Mouse (Mus musculus): ENCODE results near the gene Leng1.

The Leng1 gene

DNA sequence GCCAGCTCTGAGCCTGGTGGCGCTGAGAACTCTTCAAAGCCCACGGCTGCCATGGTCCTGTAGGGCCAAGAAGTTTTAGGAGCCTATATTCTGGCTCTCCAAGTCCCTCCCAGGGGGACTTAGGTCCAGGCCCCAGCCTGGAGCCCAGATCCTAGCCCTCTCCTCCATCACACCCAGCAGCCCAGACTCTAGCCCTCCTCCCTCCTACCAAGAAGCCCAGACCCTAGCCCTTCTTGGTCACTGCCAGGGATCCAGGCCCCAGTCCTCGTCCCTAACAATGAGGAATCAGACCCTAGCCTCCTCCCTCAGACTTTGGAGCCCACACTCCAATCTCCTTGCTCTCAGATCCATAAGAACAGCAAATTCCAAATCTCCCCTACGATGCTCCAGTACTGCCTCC is 36.6 kb downstream of the Leng1 start:
- no peak for DNase-seq

DNA sequence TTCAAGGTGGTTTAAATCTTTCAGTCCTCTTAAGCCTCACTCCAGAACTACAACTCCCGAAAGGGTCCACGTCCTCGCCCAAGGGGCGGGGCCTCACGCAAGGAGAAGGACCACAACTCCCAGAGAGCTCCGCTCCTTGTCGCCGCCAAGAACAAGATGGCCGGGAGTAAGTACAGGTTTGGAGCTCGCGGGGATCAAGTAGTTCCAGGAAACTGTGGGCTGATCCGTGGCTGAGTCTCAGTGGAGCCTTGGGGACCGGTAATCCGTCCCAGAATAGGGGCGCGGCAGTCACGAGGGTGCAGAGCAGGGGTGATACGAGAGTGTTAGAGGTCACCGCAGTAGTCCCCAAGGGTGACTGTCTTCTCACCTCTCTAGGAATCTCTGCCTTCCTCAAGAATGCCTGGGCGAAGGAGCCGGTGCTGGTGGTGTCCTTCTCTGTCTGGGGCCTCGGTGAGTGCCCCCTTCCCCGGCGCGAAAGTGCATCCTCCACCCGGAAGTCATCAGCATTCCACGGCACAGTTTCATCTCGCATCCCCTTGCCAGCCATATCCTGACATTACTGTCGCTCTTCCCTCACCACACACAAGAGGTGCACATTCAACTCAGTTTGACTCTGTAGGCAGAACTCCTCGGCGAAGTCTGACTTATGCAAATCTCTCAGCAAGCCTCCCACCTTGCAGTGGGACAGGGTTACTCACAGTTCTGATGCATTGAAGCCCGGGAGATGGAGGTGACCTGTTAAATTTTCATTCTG is 48.2 kb downstream of the Leng1 start, which contains the start of gene Ndufa3:
Gene Ndufa3 (plus strand): TSS at position 132 of the 754 bp plus-strand sequence.
- peak; percentile 77 to 82 for DNase-seq

DNA sequence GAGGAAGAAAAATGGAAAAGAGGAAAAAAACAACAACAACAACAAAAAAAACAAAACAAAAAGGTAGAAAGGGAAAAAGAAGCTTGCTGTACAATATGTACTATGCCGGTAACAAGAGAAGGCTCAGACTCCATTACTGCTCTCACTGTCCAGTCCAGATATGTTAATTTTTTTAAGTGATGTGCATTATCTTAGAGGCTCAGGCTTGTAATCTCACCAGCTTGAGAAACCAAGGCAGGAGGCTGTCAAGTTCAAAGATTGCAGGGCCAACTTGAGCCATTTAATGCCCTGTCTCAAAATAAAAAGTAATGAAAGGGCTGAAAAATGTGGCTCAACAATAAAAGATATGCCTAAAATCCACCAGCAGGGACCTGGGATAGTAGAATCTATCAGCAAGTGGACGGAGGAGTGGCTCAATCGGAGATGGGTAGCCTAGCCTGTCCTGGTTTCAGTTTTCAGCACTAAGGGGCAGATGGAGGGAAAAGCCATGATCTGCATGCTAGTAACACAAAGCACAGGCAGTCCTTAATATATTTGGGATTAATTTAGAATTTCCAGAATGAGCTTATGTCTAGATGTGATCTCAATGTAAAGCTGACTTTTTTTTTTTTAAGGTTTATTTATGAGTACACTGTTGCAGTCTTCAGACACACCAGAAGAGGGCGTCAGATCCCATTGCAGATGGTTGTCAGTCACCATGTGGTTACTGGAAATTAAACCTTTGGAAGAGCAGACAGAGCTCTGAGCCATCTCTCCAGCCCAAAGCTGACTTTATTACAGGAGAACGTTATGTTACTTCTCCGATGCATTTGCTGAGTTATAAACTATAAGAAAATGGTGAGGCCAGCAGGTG is 49.0 kb downstream of the Leng1 start:
- peak in 1 of 2 experiments; percentile 28 for DNase-seq

DNA sequence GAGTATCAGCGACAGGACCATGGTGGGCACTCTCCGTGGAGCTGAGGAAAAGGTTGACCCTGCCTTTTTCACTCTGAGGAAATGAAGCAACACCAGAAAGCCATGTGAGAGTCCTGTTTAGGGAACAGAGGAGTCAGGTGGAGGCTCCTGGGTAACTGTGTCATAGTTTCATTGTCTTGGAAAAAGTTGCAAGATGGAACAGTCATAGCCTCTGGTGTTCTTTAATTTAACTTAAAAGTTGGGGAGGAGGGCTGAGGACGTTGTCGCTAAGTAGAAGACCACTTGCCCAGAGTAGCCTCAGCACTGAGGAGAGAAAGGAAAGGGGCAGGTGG is 49.6 kb downstream of the Leng1 start, which contains the start of gene Oscar:
Gene Oscar (minus strand): TSS at position 101 of the 332 bp plus-strand sequence.
- DNase-seq: no peak

DNA sequence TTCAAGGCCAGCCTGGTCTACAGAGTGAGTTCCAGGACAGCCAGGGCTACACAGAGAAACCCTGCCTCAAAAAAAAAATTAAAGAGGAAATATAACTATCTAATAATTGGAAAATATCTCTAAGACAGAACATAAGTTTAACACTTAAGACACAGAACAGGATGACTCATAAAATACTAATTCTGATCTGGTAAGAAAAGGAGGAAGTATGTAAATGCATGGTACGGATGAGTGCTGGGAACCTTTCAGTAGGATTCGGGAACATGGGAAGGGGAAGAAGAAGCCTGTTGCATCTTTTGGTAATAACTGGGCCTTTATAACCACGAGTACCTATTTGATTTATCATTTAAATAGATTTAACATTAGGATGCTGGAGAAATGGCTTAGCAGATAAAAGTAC is 51.6 kb downstream of the Leng1 start:
- no peak for DNase-seq

DNA sequence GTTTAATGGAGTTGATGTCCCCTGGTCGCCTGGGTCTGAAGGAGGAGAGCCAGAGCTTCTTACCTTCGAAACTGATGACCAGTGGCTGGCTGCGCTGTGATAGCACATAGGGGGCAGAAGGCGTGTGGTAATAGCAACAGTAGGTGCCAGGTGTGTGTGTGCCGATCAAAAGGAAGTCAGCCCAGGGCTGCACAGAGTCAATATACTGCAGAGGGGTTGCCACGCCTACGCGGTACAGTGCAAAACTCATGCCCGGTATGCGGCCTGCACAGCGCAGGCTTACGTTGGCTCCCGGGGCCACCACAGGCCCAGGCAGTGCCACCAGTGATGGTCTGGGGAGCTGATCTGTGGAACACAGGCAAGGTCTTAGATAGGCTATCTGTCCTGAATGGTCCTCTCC is 54.6 kb downstream of the Leng1 start:
- DNase-seq: no peak

DNA sequence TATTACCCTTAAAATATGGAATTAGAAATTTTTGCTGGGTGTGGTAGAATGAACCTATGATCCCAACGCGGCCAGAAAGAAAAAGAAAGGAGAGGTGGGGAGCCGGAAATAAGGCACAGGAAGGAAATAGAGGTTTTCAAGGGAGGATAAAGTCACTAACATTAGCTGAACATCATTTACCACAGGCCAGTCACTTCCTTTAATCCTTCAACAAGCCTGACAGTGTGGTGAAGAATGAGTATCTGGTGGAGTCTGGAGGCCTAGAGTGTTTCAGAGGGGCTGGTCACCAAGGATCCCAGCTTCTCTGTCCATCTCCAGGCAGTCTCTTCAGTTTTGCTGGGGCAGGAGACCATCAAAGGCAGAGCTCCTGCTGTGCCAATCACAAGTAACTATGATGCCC is 55.2 kb downstream of the Leng1 start:
- no peak for DNase-seq

All from spleen, adult 18-20 months (tissue).